Mouse (Mus musculus): ENCODE measurements at regions not wholly inside any gene's neighbourhood (a gene's known extent, or its start where the extent isn't known, plus 50 kb on each side); places are given as distances from the start of the nearest gene placed in this dataset.
A peak's percentile ranks its signal among the peaks of the same experiment; 100 is the strongest.
"Not testable (repeated sequence)": the region's sequence is repeated elsewhere in the genome, so short reads cannot be mapped to it uniquely, and the experiment has no call there.

DNA sequence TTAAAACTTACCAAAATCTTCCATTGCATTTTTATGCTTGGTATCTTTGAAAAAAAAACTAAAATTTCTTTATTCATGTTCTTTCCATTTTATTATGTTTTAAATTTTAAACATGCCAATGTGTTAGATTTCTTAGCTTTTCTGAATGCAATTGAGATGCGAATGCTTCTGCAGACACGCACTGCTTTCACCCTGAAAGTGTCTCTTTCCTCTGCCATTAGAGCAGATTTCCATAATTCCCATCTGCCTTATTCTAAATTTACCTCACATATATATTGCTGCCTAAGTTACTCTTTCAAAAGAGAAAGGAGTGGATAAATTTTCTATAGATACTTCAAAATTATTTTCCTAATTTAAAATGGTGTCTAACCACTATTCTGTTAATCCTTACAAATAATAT is 1596.6 kb downstream of the Kcnt2 start:
- no peaks in the 10 kb centered on the region for H3K27me3 ChIP-seq (ENCODE audit: control insufficient read depth, insufficient read depth, low read length)
- no peaks in the 10 kb centered on the region for H3K36me3 ChIP-seq (ENCODE audit: control insufficient read depth, insufficient read depth, low read length)
- no peak overlapping the region for H3K4me3 ChIP-seq (ENCODE audit: control insufficient read depth, low read depth, low read length)
- H3K27ac ChIP-seq (ENCODE audit: control insufficient read depth, insufficient read depth, low read depth, low read length) = no peak overlapping the region
- no peak for TF ChIP-seq POLR2A (IDR thresholded peaks at IDR 0.05; ENCODE audit: control insufficient read depth, low read depth, low read length)
- TF ChIP-seq CTCF (IDR thresholded peaks at IDR 0.05; ENCODE audit: control insufficient read depth, insufficient read depth, insufficient replicate concordance, low read depth, low read length) = no peak
- no peaks in the 10 kb centered on the region for H3K4me1 ChIP-seq (ENCODE audit: control insufficient read depth, insufficient read depth, low read length)

DNA sequence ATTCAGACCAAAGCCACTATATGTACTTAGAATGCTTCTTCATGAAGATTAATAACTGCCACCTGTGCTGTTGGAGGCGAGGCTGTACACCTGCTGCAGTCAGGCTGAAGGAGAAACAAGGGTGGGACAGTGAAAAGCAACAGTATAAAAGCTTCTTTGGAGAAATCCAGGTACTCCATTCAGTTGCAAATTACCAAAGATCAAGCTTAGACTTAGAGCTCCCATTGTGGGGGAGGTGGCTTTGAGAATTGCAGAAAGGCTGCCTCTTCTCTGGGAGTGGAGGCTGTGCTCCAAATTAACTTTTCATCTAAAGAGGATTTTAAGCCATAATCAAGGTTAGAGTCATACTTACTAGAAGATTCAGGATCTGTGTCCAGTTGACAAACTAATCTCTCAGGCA is 1607.9 kb downstream of the Kcnt2 start:
- not testable (repeated sequence) for H3K27ac ChIP-seq (ENCODE audit: control insufficient read depth, insufficient read depth, low read depth, low read length); H3K36me3 ChIP-seq (ENCODE audit: control insufficient read depth, insufficient read depth, low read length); H3K27me3 ChIP-seq (ENCODE audit: control insufficient read depth, insufficient read depth, low read length); H3K4me1 ChIP-seq (ENCODE audit: control insufficient read depth, insufficient read depth, low read length); H3K4me3 ChIP-seq (ENCODE audit: control insufficient read depth, low read depth, low read length)

DNA sequence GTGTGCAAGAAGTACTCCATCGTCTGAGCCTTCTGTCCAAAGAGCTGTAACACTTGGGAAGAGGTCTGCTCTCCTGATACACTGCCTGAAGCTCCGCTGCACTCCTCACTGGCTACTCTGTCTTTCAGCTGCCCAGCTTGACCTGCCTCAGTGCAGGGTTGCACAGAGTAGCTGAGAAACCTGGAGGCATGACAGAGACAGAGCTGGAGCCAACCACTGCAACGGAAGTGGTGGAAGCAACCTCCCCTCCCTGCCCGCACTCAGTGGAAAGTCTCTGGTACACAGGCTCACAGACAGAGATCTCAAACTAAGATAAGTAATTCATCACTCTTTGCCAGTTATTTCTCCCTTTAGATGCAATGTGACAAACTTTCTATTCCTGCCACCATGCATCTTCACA is 1638.4 kb downstream of the Kcnt2 start:
- H3K27ac ChIP-seq (ENCODE audit: control insufficient read depth, insufficient read depth, low read depth, low read length) = no peak overlapping the region
- no peaks in the 10 kb centered on the region for H3K4me1 ChIP-seq (ENCODE audit: control insufficient read depth, insufficient read depth, low read length)
- no peaks in the 10 kb centered on the region for H3K27me3 ChIP-seq (ENCODE audit: control insufficient read depth, insufficient read depth, low read length)
- H3K36me3 ChIP-seq (ENCODE audit: control insufficient read depth, insufficient read depth, low read length) = no peaks in the 10 kb centered on the region
- TF ChIP-seq CTCF (IDR thresholded peaks at IDR 0.05; ENCODE audit: control insufficient read depth, insufficient read depth, insufficient replicate concordance, low read depth, low read length) (no peak), POLR2A (IDR thresholded peaks at IDR 0.05; ENCODE audit: control insufficient read depth, low read depth, low read length) (no peak)
- no peak overlapping the region for H3K4me3 ChIP-seq (ENCODE audit: control insufficient read depth, low read depth, low read length)

DNA sequence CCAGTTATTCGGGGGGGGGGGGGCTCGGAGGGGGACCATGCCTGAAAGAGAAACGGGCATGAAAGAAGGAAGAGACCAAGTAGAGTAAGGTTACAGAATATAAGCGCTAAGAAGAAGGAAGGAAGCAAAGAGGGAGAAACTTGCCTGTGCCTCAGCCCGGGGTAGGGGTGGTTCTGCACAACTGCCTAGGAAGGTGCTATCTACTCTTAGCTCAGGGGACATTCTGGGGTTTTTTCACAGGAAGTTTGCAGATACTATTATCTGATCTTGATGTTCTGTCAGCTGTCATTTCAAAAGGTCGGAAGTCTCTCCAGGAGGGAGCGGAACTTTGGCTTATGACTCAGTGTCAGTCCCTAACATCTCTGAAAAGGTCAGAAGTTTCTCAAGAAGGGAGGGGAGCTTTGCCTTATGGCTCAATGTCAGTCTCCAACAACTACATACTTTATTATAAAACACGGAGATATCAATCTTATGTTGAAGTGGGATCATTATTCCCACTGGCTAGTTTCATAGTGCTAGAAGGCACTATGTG is 1652.0 kb downstream of the Kcnt2 start:
- Histone ChIP-seq H3K27me3 (ENCODE audit: control insufficient read depth, insufficient read depth, low read length) (no peaks in the 10 kb centered on the region), H3K4me3 (ENCODE audit: control insufficient read depth, low read depth, low read length) (no peak overlapping the region), H3K27ac (ENCODE audit: control insufficient read depth, insufficient read depth, low read depth, low read length) (no peak overlapping the region), H3K4me1 (ENCODE audit: control insufficient read depth, insufficient read depth, low read length) (no peaks in the 10 kb centered on the region), H3K36me3 (ENCODE audit: control insufficient read depth, insufficient read depth, low read length) (no peaks in the 10 kb centered on the region)
- TF ChIP-seq POLR2A (IDR thresholded peaks at IDR 0.05; ENCODE audit: control insufficient read depth, low read depth, low read length) (no peak), CTCF (IDR thresholded peaks at IDR 0.05; ENCODE audit: control insufficient read depth, insufficient read depth, insufficient replicate concordance, low read depth, low read length) (no peak)

DNA sequence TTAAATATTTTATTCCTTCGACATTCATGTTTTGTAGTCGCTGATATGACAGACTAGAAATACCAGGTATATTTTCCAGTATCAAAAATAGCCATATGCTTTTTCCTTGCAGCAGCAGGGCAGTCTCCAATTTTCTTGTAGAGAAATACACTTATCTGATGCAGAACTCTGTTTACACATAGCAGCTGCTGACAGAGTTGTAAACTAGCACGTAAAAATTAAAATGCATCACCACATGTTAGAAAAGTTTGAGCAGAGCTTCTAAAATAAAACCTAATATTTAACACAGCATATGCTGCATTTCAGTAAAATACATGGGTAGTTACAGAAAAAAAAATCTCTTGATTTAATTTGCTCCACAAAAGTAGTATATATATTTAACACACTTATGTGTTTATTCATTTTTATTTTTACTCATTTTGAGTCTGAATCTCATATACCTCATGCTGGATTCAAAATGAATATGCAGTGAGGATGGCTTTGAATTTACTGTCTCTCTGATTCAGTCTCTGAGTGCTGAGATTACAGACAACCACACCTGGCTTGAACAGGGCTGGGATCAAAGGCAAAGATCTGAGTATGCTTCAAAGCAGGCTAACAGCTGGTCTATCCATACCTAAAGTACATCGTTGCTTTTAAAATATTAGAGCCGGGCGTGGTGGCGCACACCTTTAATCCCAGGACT is 1665.9 kb downstream of the Kcnt2 start:
- Histone ChIP-seq H3K4me1 (ENCODE audit: control insufficient read depth, insufficient read depth, low read length) (no peaks in the 10 kb centered on the region), H3K36me3 (ENCODE audit: control insufficient read depth, insufficient read depth, low read length) (no peaks in the 10 kb centered on the region), H3K27me3 (ENCODE audit: control insufficient read depth, insufficient read depth, low read length) (no peaks in the 10 kb centered on the region), H3K27ac (ENCODE audit: control insufficient read depth, insufficient read depth, low read depth, low read length) (no peak overlapping the region), H3K4me3 (ENCODE audit: control insufficient read depth, low read depth, low read length) (no peak overlapping the region)
- TF ChIP-seq CTCF (IDR thresholded peaks at IDR 0.05; ENCODE audit: control insufficient read depth, insufficient read depth, insufficient replicate concordance, low read depth, low read length) = no peak
- no peak for TF ChIP-seq POLR2A (IDR thresholded peaks at IDR 0.05; ENCODE audit: control insufficient read depth, low read depth, low read length)

DNA sequence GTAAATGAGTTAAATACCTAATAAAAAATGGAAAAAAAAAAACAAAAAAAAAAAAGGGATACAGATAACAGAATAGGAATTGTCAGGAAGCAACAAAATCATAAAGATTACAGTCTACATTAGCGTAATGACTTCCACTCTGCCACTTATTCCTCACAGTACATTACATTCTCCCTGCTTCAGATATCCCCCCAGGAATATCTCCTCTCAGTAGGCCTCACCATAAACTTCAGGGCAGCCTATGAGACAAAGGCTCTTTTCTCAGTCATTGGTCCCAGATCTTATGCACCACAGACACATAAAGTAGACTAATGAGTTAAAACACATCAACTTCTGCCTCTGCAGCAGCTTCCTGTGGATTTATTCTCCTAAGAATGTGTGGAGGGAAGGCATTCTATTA is 1680.2 kb downstream of the Kcnt2 start:
- H3K4me3 ChIP-seq (ENCODE audit: control insufficient read depth, low read depth, low read length) = peak overlapping the region; percentile 58; the same call in 1 of the 2 replicates
- H3K27me3 ChIP-seq (ENCODE audit: control insufficient read depth, insufficient read depth, low read length) = no peaks in the 10 kb centered on the region
- H3K27ac ChIP-seq (ENCODE audit: control insufficient read depth, insufficient read depth, low read depth, low read length) = no peak overlapping the region
- no peaks in the 10 kb centered on the region for H3K4me1 ChIP-seq (ENCODE audit: control insufficient read depth, insufficient read depth, low read length)
- H3K36me3 ChIP-seq (ENCODE audit: control insufficient read depth, insufficient read depth, low read length) = no peaks in the 10 kb centered on the region
- TF ChIP-seq CTCF (IDR thresholded peaks at IDR 0.05; ENCODE audit: control insufficient read depth, insufficient read depth, insufficient replicate concordance, low read depth, low read length) (no peak), POLR2A (IDR thresholded peaks at IDR 0.05; ENCODE audit: control insufficient read depth, low read depth, low read length) (no peak)

DNA sequence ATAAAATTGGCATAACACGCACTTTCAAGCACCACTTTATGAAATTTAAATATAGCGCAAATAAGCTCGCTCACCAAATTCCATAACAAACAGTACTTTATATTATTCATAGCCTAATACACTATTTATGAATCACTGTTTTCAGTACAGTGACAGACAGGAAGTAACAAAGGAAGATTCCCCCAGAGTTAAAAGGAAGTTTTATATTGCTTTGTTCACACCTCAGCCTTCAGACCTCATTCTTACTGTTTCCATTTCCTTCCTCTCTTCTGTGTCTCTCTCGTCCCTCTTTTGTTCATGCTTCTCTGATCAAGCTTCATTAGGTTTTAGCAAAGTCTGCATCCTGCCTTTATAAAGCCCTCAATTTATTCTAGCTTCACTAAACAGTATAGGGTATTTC is 1680.8 kb downstream of the Kcnt2 start:
- no peaks in the 10 kb centered on the region for H3K27me3 ChIP-seq (ENCODE audit: control insufficient read depth, insufficient read depth, low read length)
- peak overlapping the region; percentile 21; the same call in 1 of the 2 replicates for H3K4me3 ChIP-seq (ENCODE audit: control insufficient read depth, low read depth, low read length)
- no peak for TF ChIP-seq POLR2A (IDR thresholded peaks at IDR 0.05; ENCODE audit: control insufficient read depth, low read depth, low read length)
- TF ChIP-seq CTCF (IDR thresholded peaks at IDR 0.05; ENCODE audit: control insufficient read depth, insufficient read depth, insufficient replicate concordance, low read depth, low read length) = no peak
- H3K4me1 ChIP-seq (ENCODE audit: control insufficient read depth, insufficient read depth, low read length) = no peaks in the 10 kb centered on the region
- H3K27ac ChIP-seq (ENCODE audit: control insufficient read depth, insufficient read depth, low read depth, low read length) = no peak overlapping the region
- H3K36me3 ChIP-seq (ENCODE audit: control insufficient read depth, insufficient read depth, low read length) = no peaks in the 10 kb centered on the region

DNA sequence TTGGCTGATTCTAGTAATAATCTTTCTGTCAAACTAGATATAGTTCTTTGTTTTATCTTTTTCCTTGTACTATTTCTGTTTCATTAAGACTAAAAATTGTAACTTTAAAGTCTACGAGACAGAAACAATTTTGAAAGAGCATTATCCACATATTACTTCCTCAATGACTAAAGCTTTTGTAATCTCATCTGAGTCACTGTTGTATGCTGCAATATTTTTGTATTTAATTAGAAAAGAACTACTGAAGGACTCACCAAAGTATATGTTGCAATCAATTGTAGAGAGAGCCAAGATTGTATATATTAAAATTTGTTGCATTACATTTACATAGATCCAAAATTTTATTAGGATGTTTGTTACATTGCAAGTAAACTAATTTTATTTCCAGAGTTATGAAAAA is 1692.4 kb upstream of the B3galt2 start:
- no peaks in the 10 kb centered on the region for H3K4me1 ChIP-seq (ENCODE audit: control insufficient read depth, insufficient read depth, low read length)
- no peaks in the 10 kb centered on the region for H3K27me3 ChIP-seq (ENCODE audit: control insufficient read depth, insufficient read depth, low read length)
- no peak for TF ChIP-seq POLR2A (IDR thresholded peaks at IDR 0.05; ENCODE audit: control insufficient read depth, low read depth, low read length)
- TF ChIP-seq CTCF (IDR thresholded peaks at IDR 0.05; ENCODE audit: control insufficient read depth, insufficient read depth, insufficient replicate concordance, low read depth, low read length) = no peak
- H3K4me3 ChIP-seq (ENCODE audit: control insufficient read depth, low read depth, low read length) = no peak overlapping the region
- H3K36me3 ChIP-seq (ENCODE audit: control insufficient read depth, insufficient read depth, low read length) = no peaks in the 10 kb centered on the region
- H3K27ac ChIP-seq (ENCODE audit: control insufficient read depth, insufficient read depth, low read depth, low read length) = no peak overlapping the region

Data from testis, adult 2 months (tissue).